Mouse (Mus musculus): ENCODE data around the gene Tns2. TPM values are rescaled to one million over a fixed set of nuclear protein-coding genes. Genes with fewer than 3 reads are reported as not detected.
"Not testable (repeated sequence)": the region's sequence is repeated elsewhere in the genome, so short reads cannot be mapped to it uniquely, and the experiment has no call there.

Tns2 gene
- total RNA-seq (2021), result 10 to 100 TPM; 76.9 to 89.5 TPM
- long read RNA-seq, experiment 1, full-length matches to known transcripts, result 7 of 25 reads
- long read RNA-seq, experiment 1, partial matches to known transcripts, result 10 of 25 reads
- long read RNA-seq, experiment 1, other reads (novel, unspliced or antisense), result 8 of 25 reads
- long read RNA-seq, experiment 2, partial matches to known transcripts, result 3 of 5 reads
- long read RNA-seq, experiment 2, other reads (novel, unspliced or antisense), result 1 of 5 reads

- peak; percentile 82 for DNase-seq (ENCODE audit: low spot score in 2 of 2)
These were observed at the start of gene Tns2 for GRCm38 (mm10) chr15:102100161-102100981. Tns2 (plus strand) TSS chr15:102100413.

- peak; percentile 29 to 47 for DNase-seq (ENCODE audit: low spot score in 2 of 2)
These were observed 48.1 kb upstream of the Tns2 start for GRCm38 (mm10) chr15:102051920-102052683.

- peak; percentile 29 to 34 for DNase-seq (ENCODE audit: low spot score in 2 of 2)
These were observed 43.6 kb upstream of the Tns2 start for GRCm38 (mm10) chr15:102056495-102057174.

- peak; percentile 95 to 97 for DNase-seq (ENCODE audit: low spot score in 2 of 2)
These were observed 34.4 kb upstream of the Tns2 start for GRCm38 (mm10) chr15:102065661-102066325.

GRCm38 (mm10) chr15:102070476-102071467 lies 29.4 kb upstream of the Tns2 start:
- DNase-seq (ENCODE audit: low spot score in 2 of 2), result no peak

GRCm38 (mm10) chr15:102072963-102073558 lies 27.2 kb upstream of the Tns2 start:
- DNase-seq (ENCODE audit: low spot score in 2 of 2), result no peak

GRCm38 (mm10) chr15:102073559-102074069 lies 26.6 kb upstream of the Tns2 start, which contains the start of gene Eif4b:
Eif4b (plus strand) TSS chr15:102073773.
- peak; percentile 96 for DNase-seq (ENCODE audit: low spot score in 2 of 2)

GRCm38 (mm10) chr15:102074070-102074731 lies 26.0 kb upstream of the Tns2 start:
- DNase-seq (ENCODE audit: low spot score in 2 of 2), result peak; percentile 62 to 72

- no peak for DNase-seq (ENCODE audit: low spot score in 2 of 2)
These were observed 25.2 kb upstream of the Tns2 start for GRCm38 (mm10) chr15:102074876-102075585.

GRCm38 (mm10) chr15:102077111-102077677 lies 23.0 kb upstream of the Tns2 start:
- no peak for DNase-seq (ENCODE audit: low spot score in 2 of 2)

- DNase-seq (ENCODE audit: low spot score in 2 of 2), result no peak
These were observed 21.0 kb upstream of the Tns2 start for GRCm38 (mm10) chr15:102079221-102079620.

GRCm38 (mm10) chr15:102079924-102080323 lies 20.3 kb upstream of the Tns2 start:
- DNase-seq (ENCODE audit: low spot score in 2 of 2), result not testable (repeated sequence)

GRCm38 (mm10) chr15:102080429-102080828 lies 19.8 kb upstream of the Tns2 start:
- DNase-seq (ENCODE audit: low spot score in 2 of 2), result no peak

- no peak for DNase-seq (ENCODE audit: low spot score in 2 of 2)
These were observed 18.1 kb upstream of the Tns2 start for GRCm38 (mm10) chr15:102082148-102082547.

GRCm38 (mm10) chr15:102083028-102083427 lies 17.2 kb upstream of the Tns2 start:
- DNase-seq (ENCODE audit: low spot score in 2 of 2), result no peak

- no peak for DNase-seq (ENCODE audit: low spot score in 2 of 2)
These were observed 10.2 kb upstream of the Tns2 start for GRCm38 (mm10) chr15:102089914-102090585.
